Mouse (Mus musculus): ENCODE results near the gene Zfp462. TPM values are rescaled to one million over a fixed set of nuclear protein-coding genes. Genes with fewer than 3 reads are reported as not detected.
"Not testable (repeated sequence)": the region's sequence is repeated elsewhere in the genome, so short reads cannot be mapped to it uniquely, and the experiment has no call there.

The Zfp462 gene
- polyA plus RNA-seq, 1 experiment from 2014 or later = 0.09 TPM

DNA sequence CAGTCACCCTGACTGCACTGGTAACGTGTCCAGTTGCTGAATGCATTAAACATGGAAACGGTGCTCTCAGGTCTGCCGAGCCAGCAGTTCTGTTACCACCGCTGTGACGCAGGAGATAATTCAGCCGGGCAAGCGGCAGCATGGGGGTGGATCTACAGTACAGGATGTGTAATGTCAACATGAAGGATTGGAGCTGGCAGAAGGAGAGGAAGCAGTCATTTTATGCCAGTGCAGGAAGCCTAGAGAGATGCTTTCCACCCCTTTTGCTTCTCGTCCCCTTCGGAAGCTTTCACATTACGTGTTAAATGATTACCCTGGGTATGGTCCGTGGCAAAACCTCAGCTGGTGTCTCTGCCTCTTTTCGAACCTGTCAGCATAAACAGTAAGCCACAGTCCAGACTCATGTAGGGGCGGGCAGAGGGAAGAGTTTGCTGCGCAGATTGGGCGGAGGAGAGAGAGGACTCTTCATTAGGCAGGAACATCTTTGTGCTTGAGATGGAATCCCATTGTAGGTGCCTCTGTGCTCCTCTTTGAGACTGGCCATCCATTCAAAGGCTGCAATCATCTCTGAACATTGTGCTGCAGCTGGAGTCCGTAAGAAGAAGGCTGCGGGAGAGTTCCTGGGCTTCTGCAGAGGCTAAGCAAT is 21.4 kb downstream of the Zfp462 start:
- no peak overlapping the region for H3K4me3 ChIP-seq (ENCODE audit: inconsistent target)
- H3K36me3 ChIP-seq (ENCODE audit: inconsistent target) = no peaks in the 10 kb centered on the region
- H3K79me2 ChIP-seq (ENCODE audit: inconsistent target) = no peaks in the 10 kb centered on the region
- H3K27ac ChIP-seq = no peak overlapping the region
- WGBS (ENCODE audit: missing documents) = 15% methylated on average over 17 of the region's 17 CpGs

DNA sequence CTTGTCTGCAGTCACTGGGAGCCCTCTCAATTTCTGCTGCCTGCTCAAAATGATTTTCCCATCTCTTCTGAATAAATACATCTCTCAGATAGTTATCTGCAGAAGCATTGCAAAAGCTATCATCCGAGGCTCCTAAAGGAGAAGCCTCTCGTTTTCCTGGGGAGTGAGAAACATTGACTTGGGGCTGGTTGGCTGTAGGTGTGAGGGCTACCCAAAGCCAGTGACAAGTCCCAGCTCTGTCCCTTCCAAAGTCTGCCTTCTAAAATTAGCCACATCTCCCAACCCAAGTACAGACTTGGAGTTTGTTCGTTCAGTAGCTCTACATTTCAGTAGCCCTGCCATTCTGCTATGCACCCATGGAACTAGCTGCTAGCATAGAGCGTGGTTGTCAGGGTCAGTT is 22.3 kb downstream of the Zfp462 start:
- no peak overlapping the region for H3K27ac ChIP-seq
- no peak overlapping the region for H3K4me3 ChIP-seq (ENCODE audit: inconsistent target)
- H3K79me2 ChIP-seq (ENCODE audit: inconsistent target) = no peaks in the 10 kb centered on the region
- no peaks in the 10 kb centered on the region for H3K36me3 ChIP-seq (ENCODE audit: inconsistent target)
- 96% methylated on average over 4 of the region's 4 CpGs for WGBS (ENCODE audit: missing documents)

DNA sequence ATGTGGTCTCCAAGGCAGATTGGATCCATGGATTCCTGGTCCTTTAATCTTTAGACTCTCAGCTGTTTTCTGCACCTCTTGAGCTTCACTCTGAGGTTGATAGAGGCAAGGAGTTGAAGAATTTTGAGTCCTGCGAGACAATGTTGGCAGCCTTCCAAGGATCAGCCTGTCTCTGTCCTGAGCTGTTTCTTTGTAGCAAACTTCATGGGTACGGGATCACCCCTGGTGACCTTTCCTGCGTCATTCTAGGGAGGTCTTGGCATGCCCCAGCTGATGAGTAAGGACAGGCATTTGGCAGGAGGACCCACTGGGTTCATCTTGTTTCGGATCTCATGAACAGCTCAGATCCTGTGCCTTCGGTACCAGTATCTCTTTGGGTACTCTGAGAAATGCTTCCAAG is 22.9 kb downstream of the Zfp462 start:
- WGBS (ENCODE audit: missing documents) = 92% methylated on average over 5 of the region's 5 CpGs
- Histone ChIP-seq H3K4me3 (ENCODE audit: inconsistent target) (no peak overlapping the region), H3K27ac (no peak overlapping the region), H3K79me2 (ENCODE audit: inconsistent target) (no peaks in the 10 kb centered on the region), H3K36me3 (ENCODE audit: inconsistent target) (no peaks in the 10 kb centered on the region)

DNA sequence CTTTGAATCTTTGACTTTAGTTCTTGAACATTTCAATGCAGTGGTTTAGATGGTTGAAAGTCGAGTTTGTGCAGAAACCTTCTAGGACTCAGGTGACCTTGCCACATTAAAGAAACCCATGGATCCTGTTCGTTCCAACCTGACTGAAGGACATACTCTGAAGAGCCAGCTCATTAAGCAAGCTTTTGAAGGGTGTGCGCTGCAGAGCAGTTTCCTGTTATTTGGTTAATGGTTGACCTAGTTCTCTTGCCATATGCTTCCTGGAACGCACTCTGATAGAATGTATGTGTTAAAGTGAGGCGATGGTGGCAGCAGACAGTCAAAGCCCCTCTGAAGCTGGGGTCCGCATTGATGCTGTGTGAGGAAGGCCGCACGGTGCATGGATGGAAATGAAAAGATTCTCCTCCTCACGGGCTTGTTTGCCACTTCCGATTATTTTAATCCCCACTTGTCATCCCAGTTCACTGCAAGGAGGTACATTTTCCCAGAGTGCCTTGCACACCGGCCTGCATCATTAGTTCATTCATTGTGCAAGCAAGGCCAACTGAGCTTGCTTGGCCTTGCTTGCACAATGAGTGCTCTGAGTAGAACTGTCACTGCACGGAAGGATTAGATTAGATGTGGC is 24.9 kb downstream of the Zfp462 start:
- 88% methylated on average over 12 of the region's 12 CpGs for WGBS (ENCODE audit: missing documents)
- Histone ChIP-seq H3K36me3 (ENCODE audit: inconsistent target) (no peaks in the 10 kb centered on the region), H3K27ac (no peak overlapping the region), H3K4me3 (ENCODE audit: inconsistent target) (no peak overlapping the region), H3K79me2 (ENCODE audit: inconsistent target) (no peaks in the 10 kb centered on the region)

DNA sequence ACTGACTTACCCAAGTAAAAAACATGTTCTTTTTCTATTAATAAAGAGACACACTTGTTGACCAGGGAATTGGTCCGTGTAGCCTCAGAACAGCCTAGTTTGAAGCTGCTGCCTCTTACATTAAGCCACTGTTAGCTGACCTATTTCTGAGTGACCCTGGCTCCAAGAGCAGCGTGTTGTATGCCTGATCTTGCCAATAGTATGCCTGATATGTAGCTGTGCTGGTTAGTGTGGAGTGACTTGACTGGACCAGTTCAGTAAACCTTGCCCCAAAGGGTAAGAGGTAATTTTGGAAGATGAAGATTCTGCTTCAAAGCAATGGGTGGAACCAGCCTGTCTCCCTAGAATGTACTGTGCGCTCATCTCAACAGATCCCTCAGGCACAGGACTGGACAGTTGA is 26.5 kb downstream of the Zfp462 start:
- H3K27ac ChIP-seq = no peak overlapping the region
- no peaks in the 10 kb centered on the region for H3K79me2 ChIP-seq (ENCODE audit: inconsistent target)
- H3K4me3 ChIP-seq (ENCODE audit: inconsistent target) = no peak overlapping the region
- no peaks in the 10 kb centered on the region for H3K36me3 ChIP-seq (ENCODE audit: inconsistent target)
- 89% methylated on average over 3 of the region's 3 CpGs for WGBS (ENCODE audit: missing documents)

DNA sequence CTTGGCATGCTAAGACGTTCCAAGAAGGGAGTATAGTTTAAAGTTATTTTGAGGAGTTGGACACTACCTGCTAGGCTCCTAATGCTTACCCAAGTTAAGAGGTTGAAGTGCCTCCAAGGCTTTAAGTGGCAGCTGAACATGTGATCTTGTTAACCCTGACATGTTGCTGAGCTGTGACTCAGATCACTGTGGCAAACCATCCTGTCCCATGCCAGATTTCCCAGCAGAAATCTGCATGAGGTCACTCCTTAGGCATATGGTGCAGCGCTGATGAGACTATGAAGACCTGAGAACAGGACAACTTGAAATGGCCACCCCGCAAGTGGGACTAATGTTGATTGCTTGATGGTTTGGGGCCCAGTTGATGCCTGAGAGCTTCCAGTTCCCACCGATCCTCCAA is 27.2 kb downstream of the Zfp462 start:
- Histone ChIP-seq H3K4me3 (ENCODE audit: inconsistent target) (no peak overlapping the region), H3K36me3 (ENCODE audit: inconsistent target) (no peaks in the 10 kb centered on the region), H3K79me2 (ENCODE audit: inconsistent target) (no peaks in the 10 kb centered on the region), H3K27ac (no peak overlapping the region)
- 91% methylated on average over 4 of the region's 4 CpGs for WGBS (ENCODE audit: missing documents)

DNA sequence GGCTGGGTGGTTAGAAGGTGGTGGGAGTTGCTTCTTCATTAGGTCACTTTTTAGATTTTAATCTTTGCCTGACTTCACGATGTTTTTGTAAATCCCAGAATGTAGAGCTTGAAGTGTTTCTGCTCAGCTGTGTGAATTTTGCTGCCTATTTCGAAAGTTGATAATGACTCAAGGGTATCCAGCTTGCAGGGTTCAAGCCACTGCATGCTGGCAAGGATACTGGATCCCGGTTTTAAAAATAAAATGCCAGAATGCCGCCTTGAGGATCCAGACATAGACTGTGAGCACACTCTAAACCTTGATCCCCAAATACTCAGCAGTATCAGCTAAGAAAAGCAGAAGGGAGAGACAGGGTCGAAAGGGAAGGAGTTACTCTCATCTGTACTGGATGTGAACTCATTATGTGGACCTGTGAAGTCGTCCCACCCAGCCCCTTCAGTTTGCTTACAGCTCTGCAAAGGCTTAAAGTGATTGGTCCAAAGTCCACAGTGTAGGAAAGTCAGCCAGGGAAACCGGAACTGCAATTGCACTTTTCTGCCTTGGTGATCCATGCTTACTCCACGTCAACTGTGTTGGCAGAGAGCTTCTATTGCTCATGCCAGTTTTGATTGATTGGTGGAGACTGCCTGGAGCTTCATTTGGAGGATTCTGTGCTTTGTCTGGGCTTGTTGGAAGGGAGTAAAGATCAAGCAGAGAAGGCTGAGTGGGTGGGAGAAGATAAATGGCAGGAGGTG is 28.1 kb downstream of the Zfp462 start:
- 84% methylated on average over 8 of the region's 8 CpGs for WGBS (ENCODE audit: missing documents)
- H3K4me3 ChIP-seq (ENCODE audit: inconsistent target) = no peak overlapping the region
- H3K36me3 ChIP-seq (ENCODE audit: inconsistent target) = no peaks in the 10 kb centered on the region
- no peaks in the 10 kb centered on the region for H3K79me2 ChIP-seq (ENCODE audit: inconsistent target)
- no peak overlapping the region for H3K27ac ChIP-seq

DNA sequence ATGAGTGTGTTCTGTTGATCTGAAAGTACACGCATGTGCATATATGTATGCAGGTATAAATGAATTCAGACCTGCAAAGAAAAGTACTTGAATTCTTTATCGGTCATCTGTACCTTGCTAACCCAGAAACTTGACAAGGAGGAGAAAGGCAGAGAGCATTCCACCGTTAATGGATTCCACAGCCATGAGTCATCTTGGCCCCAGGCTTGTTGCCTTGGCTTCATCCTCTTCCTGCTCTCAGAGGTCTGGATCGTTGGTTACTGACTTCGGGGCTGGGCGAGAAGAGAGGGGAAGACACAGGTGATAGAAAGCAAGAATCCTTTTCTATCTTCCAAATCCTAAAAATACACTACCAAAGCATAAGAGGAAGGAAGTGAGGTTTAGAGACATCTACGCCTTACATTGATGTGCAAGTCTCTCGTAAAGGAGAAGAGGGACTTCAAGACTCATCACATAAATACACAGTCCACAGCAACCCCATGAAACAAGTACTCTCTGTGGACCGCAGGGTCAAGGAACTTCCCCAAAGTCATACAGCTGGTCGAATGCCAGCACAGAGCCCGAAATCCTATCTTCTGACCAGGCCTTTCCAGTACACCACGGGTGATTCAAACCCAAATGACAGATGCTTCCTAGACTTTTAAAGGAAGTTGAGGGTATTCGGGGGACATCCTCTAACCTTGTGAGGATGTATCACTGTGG is 35.1 kb downstream of the Zfp462 start:
- no peaks in the 10 kb centered on the region for H3K36me3 ChIP-seq (ENCODE audit: inconsistent target)
- H3K27ac ChIP-seq = no peak overlapping the region
- H3K4me3 ChIP-seq (ENCODE audit: inconsistent target) = no peak overlapping the region
- WGBS (ENCODE audit: missing documents) = 29% methylated on average over 13 of the region's 13 CpGs
- no peaks in the 10 kb centered on the region for H3K79me2 ChIP-seq (ENCODE audit: inconsistent target)

DNA sequence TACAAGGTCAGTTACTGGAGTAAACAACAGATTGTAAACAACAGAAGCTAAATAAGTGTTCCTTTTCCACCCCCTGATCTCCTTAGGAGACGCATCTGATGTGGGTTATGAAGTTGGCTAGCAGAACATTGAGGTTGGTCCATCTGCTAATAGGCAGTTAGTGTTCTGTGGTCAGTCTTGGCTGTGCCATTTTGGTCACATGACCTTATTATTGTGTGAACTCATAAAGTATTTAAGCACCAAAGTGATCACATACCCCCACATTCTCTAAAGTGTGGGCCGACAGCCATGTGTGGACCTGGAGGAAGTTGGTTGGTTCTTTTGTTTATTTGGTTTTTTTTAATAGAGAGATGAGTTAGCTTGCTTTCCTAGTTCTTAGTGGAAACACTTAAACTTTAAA is 39.7 kb downstream of the Zfp462 start:
- WGBS (ENCODE audit: missing documents) = 89% methylated on average over 2 of the region's 2 CpGs
- no peak overlapping the region for H3K27ac ChIP-seq
- no peaks in the 10 kb centered on the region for H3K36me3 ChIP-seq (ENCODE audit: inconsistent target)
- no peaks in the 10 kb centered on the region for H3K79me2 ChIP-seq (ENCODE audit: inconsistent target)
- H3K4me3 ChIP-seq (ENCODE audit: inconsistent target) = no peak overlapping the region

DNA sequence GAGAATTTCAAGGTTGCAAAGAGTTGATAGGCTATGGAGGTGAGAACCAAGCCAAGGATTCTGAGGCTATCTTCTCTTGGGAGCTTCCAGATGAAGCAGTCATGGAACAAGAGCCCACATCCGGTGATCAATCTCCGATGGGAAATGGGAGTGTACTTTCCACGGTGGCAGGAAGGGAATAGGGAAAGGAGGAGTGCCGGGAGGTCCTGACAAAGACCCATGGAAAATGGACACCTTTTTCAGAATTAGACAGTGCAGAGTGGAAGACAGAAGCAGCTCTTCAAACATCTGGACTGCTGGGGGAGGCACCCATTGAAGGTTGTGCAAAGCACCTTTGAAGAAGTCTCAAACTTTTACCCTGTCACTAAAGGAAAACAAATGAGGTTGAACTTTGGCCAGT is 41.8 kb downstream of the Zfp462 start:
- Histone ChIP-seq H3K36me3 (ENCODE audit: inconsistent target) (no peaks in the 10 kb centered on the region), H3K27ac (no peak overlapping the region), H3K79me2 (ENCODE audit: inconsistent target) (no peaks in the 10 kb centered on the region), H3K4me3 (ENCODE audit: inconsistent target) (no peak overlapping the region)
- WGBS (ENCODE audit: missing documents) = 81% methylated on average over 4 of the region's 4 CpGs

DNA sequence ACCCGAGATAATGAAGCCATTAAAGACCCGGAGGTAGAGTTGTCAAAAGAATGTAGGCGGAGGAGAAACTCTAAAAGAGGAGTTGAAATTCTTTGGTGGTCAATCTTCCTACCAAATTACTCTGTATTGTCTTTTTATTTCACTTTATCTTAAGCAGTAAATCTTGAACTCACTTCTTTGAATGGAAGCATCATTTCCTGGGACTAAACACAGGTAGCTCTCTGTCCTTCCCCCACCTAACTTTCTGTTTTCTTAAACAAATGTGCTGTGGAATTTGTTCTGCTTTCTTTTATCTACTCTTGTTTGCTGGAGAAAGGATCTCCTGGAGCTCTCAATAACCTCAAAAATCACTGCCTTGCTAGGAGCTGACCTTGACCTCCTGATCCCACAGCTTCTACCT is 42.4 kb downstream of the Zfp462 start:
- no peaks in the 10 kb centered on the region for H3K79me2 ChIP-seq (ENCODE audit: inconsistent target)
- WGBS (ENCODE audit: missing documents) = 96% methylated on average over 3 of the region's 3 CpGs
- H3K4me3 ChIP-seq (ENCODE audit: inconsistent target) = no peak overlapping the region
- no peaks in the 10 kb centered on the region for H3K36me3 ChIP-seq (ENCODE audit: inconsistent target)
- no peak overlapping the region for H3K27ac ChIP-seq

DNA sequence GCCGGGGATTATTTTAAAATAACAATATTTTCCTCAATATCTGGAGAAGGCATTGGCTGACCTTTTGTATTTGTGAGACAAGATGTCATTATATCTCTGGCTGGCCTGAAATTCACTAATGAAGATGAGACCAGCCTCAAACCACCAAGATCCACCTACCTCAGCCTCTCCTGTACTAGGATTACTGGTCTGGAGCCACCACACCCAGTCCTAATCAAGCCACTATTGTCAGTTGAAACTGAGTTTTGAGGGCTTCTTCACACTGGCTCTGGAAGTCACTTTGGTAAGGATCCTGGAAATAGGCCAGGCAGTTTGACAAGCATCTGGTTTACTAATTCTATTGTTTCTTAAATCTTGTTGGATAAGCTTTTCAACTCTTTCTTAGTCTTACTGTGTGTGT is 43.1 kb downstream of the Zfp462 start:
- Histone ChIP-seq H3K79me2 (ENCODE audit: inconsistent target) (no peaks in the 10 kb centered on the region), H3K27ac (no peak overlapping the region), H3K36me3 (ENCODE audit: inconsistent target) (no peaks in the 10 kb centered on the region), H3K4me3 (ENCODE audit: inconsistent target) (no peak overlapping the region)
- 90% methylated on average over 1 of the region's 1 CpGs for WGBS (ENCODE audit: missing documents)

DNA sequence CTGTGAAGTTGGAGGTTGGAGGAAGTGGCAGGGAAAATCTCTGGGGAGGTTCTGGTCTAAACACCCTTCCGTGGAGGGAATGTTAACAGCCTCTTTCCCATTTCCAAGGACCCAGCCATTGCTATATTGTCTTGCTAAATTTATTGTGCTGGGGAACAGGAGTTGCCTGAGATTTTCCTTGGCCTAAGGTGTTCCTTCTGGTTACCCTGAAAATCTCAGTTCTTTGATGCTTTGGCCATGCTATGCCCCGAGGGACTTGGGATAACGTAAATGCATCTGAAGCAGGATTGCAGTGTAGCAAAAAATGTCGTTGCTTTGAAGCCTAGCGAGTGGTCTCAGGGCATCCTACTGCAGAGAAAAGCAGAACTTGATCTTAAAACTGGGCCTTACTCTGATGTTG is 47.1 kb downstream of the Zfp462 start:
- WGBS (ENCODE audit: missing documents) = 87% methylated on average over 5 of the region's 5 CpGs
- Histone ChIP-seq H3K27ac (no peak overlapping the region), H3K36me3 (ENCODE audit: inconsistent target) (no peaks in the 10 kb centered on the region), H3K79me2 (ENCODE audit: inconsistent target) (no peaks in the 10 kb centered on the region), H3K4me3 (ENCODE audit: inconsistent target) (no peak overlapping the region)

DNA sequence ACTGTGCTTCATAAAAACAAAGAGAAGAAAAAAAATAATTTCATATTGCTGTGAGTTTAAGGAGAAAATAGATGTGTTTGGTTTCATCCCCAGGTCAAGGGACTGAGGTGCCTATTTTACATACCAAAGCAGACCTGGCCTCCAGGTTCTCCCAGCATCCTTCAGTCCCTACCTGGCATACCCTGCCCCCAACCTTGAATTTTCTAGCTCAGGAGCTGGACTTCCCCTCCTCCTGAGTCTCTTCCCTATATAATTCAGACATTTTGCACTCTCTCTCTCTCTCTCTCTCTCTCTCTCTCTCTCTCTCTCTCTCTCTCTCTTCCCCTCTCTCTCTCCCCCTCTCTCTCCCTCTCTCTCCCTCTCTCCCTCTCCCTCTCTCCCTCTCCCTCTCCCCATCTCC is 48.2 kb downstream of the Zfp462 start:
- H3K4me3 ChIP-seq (ENCODE audit: inconsistent target); H3K79me2 ChIP-seq (ENCODE audit: inconsistent target); H3K36me3 ChIP-seq (ENCODE audit: inconsistent target); H3K27ac ChIP-seq: not testable (repeated sequence)

DNA sequence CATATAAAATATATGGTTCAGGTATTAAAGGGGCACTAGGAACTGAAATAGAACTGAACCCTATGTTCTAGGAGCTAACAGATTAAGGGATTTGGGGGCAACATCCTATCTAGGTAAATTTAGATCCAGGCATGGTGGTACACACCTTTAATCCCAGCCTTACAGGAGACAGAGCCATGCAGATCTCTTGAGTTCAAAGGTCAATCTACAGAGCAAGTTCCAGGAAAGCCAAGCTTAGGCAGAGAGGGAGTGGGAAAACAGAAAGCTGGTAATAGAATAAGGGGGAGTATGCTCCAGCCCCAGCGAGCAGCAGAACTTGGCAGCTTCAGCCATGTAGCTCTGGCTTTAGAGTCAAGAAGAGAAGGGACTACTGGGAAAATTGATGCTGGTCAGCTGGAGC is 50.4 kb downstream of the Zfp462 start:
- no peak overlapping the region for H3K4me3 ChIP-seq (ENCODE audit: inconsistent target)
- 80% methylated on average over 1 of the region's 1 CpGs for WGBS (ENCODE audit: missing documents)
- no peaks in the 10 kb centered on the region for H3K79me2 ChIP-seq (ENCODE audit: inconsistent target)
- no peaks in the 10 kb centered on the region for H3K36me3 ChIP-seq (ENCODE audit: inconsistent target)
- no peak overlapping the region for H3K27ac ChIP-seq
